Mouse (Mus musculus) naive thymus-derived CD4-positive, alpha-beta T cell, adult 2 months (primary cell): ENCODE measurements around the gene Prickle3.

Source experiments
- DNase-seq: peaks from one replicate; pipeline ENCODE4 v3.0.0-alpha.2; 2011; ENCODE audit warnings: low read depth

Gene Prickle3

DNA sequence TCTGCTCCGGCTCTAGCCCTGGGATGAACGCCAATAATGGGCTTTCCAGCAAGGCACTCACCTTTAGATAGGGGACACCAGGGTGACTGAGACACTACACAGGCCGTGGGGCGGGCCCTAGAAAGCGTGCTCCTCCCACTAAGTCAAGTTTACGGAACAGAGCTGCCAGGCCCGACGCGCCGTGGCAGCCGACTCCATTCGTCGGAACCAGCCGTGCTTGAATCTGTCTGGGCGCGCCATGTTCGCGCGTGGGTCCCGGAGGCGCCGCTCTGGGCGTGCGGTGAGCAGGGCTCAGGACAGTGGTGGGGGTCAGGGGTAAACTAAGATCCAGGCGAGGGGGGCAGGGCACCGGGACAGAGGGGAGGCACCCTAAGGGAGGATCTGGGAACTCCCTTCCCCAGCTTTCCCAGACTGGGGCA lies at the start of gene Prickle3:
Prickle3 (plus strand) TSS at position 40 of the 419 bp plus-strand sequence.
- DNase-seq: peak; percentile 76

DNA sequence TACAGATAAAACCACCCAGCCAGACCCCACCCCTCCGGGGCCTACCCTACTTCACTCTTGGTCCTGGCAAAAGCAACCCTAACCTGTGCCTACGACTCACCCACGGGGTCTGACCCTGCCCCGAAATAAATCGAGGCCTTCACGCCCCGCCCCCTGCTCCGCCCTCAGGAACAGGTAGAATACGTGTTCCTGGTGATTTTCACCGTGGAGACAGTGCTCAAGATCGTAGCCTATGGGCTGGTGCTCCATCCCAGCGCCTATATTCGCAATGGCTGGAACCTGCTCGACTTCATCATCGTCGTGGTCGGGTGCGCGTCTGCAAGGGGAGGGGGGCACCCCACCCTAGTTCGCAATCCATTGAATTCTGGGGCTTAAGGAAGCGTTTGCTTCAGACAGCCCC lies 47.0 kb upstream of the Prickle3 start:
- DNase-seq: no peak

DNA sequence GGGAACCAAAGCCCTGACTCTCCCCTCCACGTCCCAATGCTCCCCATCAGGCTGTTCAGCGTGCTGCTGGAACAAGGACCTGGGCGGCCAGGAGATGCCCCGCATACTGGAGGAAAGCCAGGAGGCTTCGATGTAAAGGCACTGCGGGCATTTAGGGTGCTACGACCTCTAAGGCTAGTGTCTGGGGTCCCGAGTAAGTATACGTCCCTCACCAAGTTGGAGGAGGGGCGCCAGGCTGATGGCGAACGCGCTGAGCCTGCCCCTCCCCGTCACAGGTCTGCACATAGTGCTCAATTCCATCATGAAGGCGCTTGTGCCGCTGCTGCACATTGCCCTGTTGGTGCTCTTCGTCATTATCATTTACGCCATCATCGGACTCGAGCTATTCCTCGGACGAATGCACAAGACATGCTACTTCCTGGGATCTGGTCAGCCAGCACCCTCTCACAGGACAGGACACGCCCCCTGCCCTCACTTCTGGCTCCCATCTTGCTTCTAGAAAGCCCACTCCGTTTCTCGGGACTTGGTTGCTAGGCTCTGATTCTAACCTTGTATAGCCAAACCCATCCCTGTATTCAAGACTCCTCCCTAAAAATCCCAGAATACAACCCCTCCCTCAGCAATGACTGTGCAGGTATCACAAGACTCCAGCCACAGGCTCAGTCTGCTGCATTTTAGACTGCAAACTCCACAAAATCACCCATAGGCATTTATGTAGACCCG lies 46.4 kb upstream of the Prickle3 start:
- no peak for DNase-seq

DNA sequence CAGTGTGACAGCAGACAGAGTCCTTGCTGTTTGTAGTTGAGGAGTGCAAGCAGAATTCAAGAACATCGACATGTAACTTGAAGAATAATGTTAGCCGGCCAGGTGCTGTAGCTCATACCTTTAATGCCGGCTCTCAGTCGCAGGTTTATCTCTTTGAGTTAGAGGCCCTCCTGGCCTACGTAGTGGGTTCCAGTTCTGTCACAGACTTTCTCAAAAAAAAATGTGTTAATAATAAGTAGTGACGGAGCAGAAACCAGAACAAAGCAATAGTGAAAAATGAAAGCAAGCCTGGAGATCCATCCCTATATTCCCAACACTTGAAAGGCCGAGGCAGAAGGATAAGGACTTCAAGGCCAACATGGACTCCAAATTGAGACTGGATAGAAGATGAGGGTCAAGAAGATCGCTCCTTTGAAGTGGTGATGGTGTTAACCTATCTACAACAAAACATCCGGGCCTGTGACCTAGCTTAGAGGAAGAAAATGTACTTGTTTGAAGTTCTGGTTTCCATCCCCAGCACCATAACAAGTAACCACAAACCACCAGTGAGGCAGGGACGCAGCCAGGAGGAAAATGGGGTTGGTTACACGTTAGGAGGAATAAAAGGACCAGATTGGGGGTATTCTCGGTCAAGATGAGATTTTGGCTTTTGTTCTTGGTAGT lies 39.0 kb upstream of the Prickle3 start:
- DNase-seq: peak; percentile 74

DNA sequence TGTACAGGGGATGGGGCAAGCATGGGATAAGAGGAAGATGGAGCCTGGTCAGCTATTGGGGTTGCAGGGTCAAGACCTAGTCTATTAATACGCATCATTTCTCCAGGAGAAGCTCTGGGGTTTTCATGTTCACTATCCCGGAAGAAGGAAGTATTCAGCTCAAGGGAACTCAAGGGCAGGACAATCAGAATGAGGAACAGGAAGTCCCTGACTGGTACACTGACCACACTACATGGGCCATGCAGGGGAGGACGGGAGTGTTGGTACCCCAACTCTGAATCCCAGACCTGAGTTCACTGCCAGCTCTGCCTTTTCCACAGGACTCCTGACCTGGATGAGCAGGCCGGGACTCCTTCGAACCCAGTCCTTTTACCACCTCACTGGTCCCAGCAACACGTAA lies 24.5 kb upstream of the Prickle3 start:
- DNase-seq: no peak

DNA sequence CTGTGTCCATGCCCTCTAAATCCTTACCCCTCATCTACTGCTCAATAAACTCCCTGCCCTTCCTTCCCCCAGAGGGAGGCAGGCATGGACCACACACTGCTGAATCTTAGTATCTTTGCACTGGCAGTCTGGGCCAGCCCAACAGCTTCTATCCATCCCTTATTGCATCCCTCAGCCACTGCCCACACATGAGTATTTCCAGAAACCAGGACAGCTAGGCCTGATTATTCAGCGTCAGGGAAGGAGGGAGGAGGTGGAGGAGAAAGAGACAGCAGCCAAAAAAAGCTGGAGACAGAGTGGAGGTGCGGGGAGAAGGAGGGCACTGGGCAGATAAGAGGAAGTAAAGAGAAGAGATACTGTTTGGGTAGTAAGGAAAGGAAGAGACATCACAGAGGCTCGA lies 22.0 kb upstream of the Prickle3 start:
- DNase-seq: no peak

DNA sequence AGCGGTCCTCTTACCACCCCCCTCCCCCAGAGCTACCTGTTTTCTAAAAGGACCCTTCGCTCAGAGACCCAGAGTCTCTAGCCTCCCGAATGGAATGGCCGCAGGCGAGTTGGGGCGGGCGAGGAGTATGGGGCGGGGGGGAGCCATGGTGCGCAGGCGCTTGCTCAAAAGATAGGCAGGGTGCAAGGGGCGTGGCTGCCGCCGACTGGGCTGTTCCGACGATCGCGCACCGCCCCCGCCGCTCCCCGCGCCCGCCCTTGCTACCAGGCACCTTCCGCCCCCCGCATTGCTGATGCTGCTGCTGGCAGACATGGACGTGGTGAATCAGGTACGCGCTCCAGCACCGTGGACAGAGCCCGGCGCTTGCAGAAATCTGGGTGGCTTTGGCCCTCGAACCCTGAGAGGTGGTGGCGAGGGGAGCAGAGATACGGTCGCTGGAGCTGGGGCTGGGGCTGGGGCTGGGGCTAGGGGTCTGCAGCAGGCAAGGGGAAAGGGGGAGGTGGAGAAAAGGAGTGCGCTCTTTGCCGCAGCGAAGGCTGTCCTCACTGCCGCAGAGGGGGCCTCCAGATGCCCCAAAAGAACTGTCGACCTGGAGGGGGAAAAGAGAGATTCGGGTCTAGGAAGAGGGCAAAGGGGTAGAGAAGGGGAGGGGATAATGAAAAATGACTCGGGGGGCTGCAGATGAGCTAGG lies 18.5 kb upstream of the Prickle3 start, which contains the start of gene Syp:
Syp (plus strand) TSS at position 71 of the 691 bp plus-strand sequence.
- peak; percentile 77 for DNase-seq

DNA sequence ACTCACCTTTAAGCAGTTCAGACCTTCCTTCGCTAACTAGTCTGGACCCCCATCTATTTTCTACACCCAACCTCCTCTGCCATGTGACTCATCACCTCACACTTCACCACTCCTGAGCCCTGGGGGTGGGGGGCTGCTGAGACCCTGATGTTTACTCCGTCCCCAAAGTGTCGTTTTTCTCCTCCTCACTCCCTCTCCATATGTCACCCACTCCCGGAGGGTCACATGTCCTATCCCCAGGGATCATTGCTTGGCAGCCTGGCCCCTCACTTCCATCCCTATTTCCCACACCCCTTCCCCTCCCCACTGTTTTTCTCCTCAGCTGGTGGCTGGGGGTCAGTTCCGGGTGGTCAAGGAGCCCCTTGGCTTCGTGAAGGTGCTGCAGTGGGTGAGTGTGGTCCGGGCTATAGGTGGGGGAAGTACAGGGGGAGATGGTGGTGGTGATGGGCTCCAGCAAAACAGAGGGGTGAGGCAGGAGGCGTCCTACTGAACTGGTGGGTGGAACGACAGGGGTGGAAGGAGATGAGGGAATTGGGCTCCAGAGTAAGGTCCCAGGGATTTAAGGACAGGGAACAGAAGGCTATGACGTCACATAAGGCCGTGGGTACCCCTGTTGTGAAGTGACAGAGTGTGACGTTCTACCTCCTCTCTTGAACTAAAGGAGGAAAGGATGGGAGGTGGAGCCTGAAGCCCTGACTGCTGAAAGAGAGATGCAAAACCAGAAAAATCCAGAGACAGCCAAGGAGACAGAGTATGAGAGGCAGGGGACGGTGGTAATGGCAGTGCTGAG lies 17.3 kb upstream of the Prickle3 start:
- DNase-seq: no peak

DNA sequence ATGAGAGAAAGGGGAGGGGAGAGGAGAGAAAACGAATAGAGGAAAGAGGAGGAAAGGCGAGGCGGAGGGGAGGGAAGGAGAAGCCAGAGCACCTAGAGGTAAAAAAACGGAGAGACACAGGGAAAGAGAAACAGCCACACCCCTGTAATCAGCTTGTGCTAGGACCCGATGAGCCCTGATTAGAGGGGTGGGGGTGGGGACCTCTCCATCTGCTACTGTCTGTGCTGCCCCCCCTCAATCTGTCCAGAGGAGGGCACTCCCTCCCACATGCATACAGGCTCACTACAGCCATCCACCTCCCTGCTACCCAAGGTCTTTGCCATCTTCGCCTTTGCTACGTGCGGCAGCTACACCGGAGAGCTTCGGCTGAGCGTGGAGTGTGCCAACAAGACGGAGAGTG lies 16.3 kb upstream of the Prickle3 start:
- no peak for DNase-seq

DNA sequence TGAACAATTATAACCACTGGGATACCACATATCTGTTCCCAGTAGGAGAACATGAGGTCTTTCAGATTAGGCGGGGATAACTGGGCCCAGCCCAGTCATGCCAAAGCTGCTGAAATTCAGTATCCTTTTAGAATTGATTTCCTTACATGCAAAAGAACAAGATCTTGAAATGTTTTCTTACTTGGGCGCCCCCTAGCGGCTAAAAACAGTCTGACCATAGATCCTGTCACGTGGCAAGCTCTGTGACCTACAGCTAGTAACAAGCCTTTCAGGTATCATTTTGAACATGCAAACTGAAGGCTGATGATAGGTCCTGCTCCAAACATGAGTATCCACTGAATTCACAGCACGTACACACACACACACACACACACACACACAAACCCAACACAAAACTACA lies 11.7 kb upstream of the Prickle3 start:
- peak; percentile 92 for DNase-seq

DNA sequence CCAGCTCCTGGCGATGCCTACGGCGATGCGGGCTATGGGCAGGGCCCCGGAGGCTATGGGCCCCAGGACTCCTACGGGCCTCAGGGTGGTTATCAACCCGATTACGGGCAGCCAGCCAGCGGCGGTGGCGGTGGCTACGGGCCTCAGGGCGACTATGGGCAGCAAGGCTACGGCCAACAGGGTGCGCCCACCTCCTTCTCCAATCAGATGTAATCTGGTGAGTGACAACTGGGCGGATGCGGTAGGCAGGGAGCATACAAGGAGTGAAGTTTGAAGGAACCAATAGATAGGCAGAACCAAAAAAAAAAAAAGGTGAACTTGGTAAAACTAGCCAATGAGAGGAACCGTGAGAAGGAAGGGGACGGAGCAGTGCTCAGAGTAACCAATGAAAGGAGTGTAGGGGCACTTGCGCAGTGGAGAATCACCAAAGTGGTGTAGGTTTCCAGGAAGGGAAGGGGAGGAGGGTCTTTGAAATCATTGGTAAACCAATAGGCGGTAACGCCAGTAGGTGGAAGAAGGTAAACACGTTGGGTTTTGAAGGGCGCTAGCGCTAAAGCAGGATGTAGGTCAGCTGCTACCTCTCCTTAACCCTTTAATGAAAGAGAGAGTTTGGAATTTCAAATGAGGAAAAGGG lies 8.3 kb upstream of the Prickle3 start:
- DNase-seq: peak; percentile 92

DNA sequence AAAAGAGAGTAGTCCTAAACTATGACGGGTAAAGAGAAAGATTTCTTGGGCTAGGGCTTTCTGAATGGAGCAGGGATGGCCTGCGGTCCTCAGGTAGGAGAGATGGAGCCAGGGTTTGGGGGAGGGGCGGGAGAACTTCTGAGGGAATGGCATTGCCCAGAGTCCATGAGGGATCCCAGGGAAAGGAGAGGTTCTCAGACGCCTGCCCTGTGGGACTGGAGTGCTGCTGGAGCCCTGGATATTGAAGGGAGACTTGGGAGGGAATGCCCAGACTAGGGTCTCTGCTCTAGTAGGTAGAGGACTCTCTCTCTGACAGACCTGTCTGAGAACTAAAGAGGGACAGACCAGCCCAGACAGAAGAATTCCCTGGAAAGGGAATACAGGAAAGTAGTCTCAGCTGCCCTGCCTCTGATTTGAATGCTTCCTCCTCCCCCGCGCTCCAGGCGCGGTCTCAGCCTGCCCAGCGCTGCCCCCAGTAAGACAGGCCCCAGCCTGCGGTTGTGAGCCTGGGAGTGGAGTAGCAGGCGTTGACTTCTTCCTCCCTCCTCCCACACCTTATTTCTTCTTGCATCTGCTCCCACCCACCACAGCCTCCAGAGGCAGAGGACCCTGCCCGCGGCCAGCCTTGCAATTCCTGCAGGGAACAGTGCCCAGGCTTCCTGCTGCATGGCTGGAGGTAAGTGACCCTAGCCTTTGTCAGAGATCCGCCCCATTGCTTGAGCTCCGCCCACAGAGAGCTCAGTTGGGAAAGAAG lies 1.1 kb downstream of the Prickle3 start:
- DNase-seq: no peak

DNA sequence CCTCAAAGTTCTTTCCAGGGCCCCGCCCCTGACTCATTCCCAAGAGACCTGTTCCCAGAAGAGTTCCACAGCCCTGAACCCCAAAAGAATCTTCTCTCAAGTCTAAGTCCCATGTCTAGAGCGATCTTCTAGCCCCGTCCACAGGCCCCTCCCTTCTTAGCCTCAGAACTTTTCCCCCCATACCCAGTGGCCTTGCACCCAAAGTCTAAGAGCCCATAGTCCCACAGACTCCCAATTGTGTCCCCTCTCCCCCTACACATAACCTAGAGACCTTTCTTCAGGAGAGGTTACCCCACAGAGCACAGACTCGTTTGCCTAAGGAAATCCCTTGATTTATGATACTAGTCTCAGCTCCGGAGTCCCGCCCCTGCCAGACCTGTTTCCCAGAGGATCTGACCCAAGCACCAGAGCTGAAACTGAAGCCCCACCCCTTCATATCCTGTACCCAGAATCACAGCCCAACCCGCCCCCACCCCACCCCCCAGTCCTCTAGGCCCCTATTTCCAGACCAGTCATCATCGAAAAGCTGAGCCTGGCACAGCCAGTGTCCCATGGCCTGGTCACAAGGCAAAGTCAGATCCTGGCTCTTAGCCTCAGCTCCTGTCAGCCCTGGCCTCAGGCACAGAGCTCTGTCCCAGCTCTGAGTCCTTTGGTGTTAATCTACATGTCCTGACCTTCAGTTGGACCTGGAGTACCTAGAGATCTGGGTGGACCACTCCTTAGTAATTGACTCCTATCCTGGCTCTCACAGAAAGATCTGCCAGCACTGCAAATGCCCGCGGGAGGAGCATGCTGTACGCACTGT lies 1.9 kb downstream of the Prickle3 start:
- no peak for DNase-seq

DNA sequence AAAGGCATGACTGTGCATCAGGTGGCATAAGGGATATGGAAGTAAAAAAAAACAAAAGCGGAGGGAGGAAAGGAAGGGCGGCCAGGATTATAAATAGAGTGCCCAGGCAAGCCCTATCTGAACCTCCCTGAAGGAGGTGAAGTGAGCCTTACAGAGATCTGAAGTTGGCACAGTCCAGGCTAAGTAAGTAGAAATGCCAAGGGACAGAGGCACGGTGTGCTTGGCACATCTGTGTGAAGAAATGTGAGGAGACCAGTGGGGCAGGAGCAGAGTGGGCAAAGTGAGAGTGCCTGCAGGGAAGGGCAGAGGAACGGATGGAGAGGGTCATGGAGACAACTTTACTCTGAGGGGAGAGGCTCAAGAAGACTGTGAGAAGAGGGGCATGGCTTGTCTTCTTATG lies 4.0 kb downstream of the Prickle3 start:
- DNase-seq: no peak

DNA sequence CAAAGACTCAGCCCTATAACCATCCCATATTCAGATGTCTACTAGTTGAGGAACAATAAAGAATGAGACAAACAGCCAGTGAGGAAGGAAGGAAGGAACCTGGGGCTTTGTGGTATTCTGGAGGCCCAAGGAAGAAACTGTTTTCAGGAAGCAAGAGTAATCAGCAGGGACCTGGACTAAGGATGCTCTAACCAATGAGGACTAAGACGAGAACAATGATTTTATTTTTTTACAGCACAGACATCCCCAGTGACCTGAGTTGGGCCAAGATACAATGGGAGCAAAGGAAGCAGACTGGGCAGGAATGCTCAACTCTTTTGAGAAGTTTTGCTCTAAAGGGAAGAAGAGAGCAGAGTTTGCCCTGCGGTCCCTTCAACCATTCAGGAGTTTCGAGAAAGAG lies 5.9 kb downstream of the Prickle3 start:
- no peak for DNase-seq

DNA sequence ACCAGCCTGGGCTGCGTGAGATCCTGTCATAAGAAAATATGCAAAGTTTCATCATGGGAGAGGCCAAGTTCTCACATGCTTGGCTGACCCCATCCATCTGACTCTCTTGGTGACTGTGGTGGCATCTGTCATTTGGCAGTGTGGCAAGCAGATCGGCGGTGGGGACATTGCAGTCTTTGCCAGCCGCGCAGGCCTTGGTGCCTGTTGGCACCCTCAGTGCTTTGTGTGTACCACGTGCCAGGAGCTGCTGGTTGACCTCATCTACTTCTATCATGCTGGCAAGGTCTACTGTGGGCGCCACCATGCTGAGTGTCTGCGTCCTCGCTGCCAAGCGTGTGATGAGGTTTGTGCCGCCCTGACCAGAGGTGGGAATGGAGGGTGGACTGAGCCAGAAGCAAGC lies 7.7 kb downstream of the Prickle3 start:
- DNase-seq: no peak

DNA sequence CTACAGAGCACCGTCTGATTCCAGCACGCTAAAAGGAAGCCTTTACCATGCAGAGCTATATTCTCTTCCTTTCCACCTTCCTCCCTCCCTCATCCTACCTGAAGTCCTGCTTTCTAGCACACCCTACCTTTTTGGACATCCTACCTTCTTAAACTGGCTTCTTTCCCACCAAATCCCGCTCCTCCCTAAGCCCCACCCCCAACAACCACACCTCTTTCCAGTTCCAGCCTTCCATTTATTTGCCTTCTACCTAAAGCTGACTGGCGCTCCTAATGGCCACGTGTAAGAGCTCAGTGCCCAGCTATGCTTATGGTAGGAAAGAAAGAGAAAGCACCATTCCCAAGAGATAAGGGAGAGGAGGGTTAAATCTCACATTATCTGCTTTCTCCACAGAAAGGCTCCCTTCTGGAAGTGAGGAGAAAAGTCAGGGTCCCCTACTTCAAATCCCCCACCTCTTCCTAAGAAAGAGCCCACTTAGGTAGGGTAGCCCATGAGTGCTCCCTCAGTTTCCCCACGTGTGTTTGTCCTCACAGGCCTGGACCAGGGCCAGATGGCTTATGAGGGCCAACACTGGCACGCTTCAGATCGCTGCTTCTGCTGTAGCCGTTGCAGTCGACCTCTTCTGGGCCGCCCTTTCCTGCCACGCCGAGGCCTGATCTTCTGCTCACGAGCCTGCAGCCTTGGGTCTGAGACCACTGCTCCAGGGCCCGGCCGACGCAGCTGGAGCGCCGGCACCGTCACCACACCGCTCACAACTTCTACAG lies 8.9 kb downstream of the Prickle3 start:
- DNase-seq: no peak

DNA sequence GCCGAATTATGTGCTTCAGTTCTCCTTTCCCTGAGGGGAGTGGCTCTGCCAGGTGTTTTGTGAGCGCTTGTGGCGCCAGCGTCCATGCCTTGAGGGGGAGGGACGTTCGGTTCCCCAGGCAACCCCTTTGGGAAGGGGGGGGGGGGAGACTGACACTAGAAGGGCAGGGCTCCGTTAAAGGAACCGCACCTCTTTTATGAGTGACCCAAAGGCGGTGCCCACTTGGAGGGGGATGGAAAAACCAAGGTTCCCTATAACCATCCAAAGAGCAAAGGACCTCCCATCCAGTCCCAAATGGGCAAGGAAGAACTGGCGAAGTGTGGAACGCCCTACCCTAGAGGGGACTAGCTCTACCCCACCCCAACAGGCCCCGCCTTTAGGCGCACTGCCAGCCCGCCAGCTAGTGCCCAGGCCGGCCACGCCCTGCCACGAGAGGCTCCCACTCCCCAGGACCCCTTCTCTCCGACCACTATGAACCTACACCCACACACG lies 13.4 kb downstream of the Prickle3 start:
- peak; percentile 57 for DNase-seq

DNA sequence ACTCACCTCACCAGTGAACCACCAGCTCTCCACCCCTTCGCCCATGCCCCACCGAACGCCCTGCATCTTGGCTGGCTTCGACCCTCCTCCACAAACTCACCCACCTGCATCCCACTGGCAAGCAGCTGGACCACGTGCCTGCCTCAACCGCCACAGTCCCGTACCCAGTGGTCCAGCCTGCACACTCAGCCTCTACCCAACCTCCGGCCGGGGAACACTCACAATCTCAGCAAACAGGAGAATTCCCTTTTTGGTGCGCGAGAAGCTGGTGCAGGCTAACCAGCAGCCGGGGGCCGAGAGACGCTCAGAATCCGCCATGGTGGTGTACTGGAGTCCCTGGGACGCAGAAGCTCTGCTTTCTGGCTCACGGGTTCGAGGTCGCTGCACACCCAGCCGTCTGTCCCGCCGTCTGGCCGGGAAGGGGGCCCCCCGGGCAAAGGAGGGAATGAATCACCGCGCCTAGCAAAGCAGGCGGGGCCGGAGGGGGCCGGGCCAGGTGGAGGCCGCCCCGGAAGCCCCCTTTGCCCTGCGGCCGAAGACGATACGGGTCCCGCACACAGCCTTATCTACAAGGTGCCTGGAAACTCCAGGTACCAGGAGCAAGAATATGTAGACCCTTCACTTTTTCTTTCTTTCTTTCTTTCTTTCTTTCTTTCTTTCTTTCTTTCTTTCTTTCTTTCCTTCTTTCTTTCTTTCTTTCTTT lies 14.0 kb downstream of the Prickle3 start, which contains the start of gene Plp2:
Plp2 (minus strand) TSS at position 470 of the 703 bp plus-strand sequence.
- DNase-seq: peak; percentile 26
